11 mouse cellular contexts compared by ENCODE assay signal in the genomic region with DNA sequence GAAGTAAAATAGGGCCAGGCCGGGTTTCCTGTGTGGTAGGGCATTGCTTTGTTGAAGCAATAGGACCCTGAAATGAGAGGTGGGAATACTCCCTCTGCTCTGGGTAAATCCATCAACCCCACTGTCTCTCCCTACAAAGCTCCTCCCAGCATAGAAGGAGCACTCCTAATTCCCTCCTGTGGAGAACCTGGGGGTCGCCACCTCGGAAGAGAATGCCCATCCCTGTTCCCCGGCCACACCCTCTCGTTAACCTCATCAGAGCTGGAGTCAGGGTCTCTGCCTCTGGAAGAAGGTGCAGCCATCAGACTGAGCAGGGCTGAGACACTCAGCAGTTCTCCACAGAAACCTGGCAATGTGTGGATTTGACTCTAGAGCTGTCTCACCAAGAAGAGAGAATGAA.
"Had no signal": no experiment of that assay in that cellular context is flagged by ENCODE, and none has a peak within 500 bp of the region (broad histone marks: within the 10 kb centered on the region; RNA-seq: fewer than 3 reads in every experiment).

No protein-coding gene starts in this region.

- DNase-seq: retina, postnatal 1 day; right cerebral cortex, adult 18-20 months; right cerebral cortex, postnatal 14 days; right cerebral cortex, postnatal 25 days; right cerebral cortex, postnatal 4 days; spleen, adult 18-20 months; thymus, adult 18-20 months; thymus, adult 2 months; thymus, postnatal 14 days; thymus, postnatal 36 days; thymus, postnatal 4 days had no signal
